Mouse (Mus musculus) lung, postnatal 0 days (tissue): ENCODE data around the gene Retsat.

Source experiments
- CTCF ChIP-seq: IDR thresholded peaks from 2 replicates; pipeline ENCODE4 v1.5.1; 2016; ENCODE audit warnings: antibody characterized with exemption, mild to moderate bottlenecking
- EP300 ChIP-seq: IDR thresholded peaks from 2 replicates; pipeline ENCODE4 v1.6.1; 2016; ENCODE audit warnings: antibody characterized with exemption, mild to moderate bottlenecking, control low read depth

DNA sequence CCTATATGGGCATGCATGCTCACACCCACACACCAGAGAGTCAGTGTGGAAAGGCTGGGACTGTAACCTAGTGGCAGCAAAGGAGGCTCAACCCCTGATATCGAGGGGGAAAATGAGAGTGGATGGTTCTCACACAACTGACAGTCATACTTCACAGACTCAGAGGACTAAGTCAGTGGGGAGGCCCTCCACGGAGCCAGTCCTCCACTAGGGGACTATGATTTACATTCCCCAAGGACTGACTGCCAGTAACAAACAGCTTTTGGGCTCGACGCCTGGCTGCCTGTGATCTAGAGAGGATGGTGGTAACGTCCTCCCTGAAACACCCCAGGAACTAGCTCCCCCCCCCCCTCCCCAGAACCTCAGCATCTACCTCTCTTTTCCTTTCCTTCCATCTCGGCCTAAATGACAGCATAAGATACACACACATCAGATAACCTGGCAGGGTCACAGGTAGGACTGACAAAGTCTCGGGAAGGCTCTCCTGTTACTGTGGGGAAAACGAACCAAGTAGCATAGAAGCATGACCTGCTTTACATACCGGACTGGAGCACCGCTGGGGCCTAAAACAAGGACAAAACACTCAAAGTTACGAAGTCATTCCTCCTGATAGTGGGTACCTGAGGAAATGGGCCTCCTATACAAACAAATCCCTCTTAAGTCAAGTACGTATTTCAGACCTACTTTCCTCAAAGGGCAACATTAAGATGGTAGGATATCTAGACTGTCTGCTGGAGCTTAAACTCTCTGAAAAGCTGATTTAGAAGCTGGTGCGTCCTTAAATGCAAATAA is 996 bp upstream of the Retsat start:
- TF ChIP-seq EP300 = peak; percentile 75
- TF ChIP-seq CTCF = peak; percentile 52
